Mouse (Mus musculus) CD4-positive, CD25-positive, alpha-beta regulatory T cell, adult 2 months (primary cell): ENCODE results near the gene Spem1.
"Not testable (repeated sequence)": the region's sequence is repeated elsewhere in the genome, so short reads cannot be mapped to it uniquely, and the experiment has no call there.

Source experiments
- DNase-seq: peaks from one replicate; pipeline ENCODE4 v3.0.0-alpha.2; 2012; ENCODE audit warnings: low read depth, low spot score

Gene Spem1

GRCm38 (mm10) chr11:69822080-69822479 is at the start of gene Spem1:
TSS of gene Spem1 (minus strand) at chr11:69822180.
- DNase-seq, result no peak

DNA sequence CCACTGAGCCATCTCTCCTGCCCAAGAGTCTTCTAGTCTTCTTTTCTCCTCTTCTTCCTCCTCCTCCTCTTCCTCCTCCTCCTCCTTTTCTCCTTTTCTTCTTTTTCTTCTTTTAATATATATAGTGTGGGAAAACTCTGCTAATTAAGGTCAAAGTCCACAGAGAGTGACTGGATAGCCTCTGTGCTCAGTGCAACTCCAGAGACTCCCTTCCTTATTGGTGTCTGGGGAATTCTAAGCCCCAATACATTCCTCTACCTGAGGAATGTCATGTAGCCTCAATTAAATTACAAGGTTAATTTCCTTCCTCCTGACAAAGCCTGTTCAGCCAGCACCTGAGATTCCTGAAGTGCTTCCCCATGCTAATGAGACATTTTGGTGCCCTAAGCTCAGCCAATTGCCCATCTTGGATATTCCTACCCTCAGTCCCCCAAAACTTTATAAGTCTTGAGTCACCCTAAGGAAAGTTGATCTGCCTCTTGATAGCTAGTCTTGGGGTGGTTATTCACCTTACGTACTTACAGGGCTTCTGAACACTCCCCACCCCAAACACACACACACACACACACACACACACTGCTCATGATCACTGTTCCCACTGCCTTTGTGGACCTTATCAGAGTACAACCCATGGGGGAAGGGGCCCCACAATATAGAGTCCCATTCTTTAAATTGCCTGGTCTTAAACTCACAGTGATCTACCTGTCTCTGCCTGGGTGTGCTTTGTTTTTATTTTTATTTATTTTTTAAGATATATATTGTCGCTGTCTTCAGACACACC is 48.5 kb upstream of the Spem1 start:
- no peak for DNase-seq

DNA sequence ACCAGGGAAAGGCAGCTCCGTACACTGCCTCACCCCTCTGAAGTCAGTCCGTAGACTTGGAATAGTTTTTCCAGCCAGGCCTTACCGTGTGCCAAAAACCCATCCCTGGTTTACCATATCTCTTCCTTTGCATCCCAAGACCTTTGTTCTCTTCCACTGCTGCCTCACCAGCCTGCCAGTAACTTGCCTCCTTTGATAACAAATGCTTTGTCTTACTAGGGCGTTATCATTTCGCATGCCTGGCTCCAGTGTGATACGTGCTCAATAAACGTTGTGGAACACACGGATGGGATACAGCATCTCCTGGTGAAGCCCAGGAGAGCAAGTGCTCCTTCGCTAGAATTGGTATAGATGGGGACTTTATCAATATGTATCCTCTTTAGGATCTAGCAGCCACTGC is 45.4 kb upstream of the Spem1 start:
- no peak for DNase-seq

- DNase-seq, result no peak
Measured at GRCm38 (mm10) chr11:69865561-69865960, 43.6 kb upstream of the Spem1 start.

DNA sequence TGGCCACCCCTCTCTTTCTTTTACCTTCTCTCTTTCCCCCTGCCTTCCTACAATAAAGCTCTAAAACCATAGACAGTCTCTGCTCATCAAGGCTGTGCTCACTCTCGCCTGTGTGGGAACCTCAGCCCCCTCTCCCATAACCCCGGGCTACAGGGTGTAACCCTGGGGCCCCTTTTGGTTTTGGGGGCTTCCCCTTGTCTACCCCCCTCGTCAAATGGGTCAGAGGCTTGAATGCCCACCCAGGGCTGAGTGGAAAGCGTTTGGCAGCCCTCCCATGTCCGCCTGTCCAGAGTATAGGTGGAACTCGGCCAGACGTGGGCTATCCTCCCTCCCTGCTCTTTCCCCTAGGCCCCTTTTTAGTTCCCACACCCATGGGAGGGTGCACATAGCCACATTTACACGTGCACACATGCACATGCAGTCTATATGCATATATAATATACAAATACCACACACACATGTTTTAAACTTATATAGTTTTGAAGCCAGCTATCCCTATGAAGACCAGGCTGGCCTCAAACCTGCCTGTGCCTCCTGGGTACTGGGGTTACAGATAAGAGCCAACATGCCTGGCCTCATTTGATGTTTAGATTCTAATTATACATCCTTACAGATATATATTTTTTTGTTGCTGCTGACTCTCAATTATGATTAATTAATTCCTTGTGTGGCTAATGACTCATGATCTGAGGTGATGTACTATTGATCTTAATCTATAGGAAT is 42.3 kb upstream of the Spem1 start:
- no peak for DNase-seq

- DNase-seq, result not testable (repeated sequence)
Measured at GRCm38 (mm10) chr11:69863729-69864128, 41.7 kb upstream of the Spem1 start.

DNA sequence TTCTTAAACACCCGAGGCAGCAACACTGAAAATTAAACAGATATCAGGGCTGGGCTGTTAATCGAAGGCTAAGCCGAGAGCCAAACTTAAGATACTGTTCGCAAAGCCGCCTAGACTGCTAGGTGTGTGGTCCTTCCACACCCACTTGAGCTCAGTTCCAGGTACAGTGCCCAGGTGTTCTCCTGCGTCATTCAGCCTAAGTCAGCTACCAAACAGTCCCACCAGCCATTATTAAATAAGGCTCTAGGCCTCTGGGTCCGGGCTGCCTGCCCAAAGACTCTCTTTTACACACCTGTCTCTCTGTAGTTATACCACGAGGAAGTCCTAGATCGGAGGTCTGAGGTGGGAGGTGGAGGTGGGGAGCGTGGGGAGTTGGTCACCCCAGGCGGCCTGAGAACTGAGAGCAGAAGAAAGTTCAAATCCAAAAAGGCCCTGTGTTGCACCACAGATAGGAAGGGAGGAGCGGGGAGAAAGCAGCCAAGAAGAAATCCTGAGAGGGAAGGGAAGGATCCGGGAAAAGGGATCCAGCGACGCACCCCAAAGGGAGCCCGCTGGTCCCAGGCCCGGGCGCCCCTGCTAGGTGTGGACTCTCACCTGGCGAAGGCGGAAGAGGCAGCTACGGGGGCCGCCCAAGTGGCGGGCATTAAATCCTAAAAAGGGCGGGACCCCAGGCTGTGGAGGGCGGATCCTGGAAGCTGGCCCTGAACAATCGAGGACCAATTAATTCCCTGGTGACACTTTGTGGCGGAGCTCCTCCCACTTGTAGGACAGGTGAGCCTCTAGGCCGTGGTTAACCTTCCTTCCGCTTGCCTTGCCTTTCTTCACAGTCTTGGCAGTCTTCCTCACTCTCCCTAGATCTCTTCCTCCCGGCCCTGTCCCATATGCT is 36.4 kb upstream of the Spem1 start, which contains the start of gene Tnk1:
Gene Tnk1 (minus strand): TSS at position 618 of the 886 bp plus-strand sequence.
- no peak for DNase-seq

DNA sequence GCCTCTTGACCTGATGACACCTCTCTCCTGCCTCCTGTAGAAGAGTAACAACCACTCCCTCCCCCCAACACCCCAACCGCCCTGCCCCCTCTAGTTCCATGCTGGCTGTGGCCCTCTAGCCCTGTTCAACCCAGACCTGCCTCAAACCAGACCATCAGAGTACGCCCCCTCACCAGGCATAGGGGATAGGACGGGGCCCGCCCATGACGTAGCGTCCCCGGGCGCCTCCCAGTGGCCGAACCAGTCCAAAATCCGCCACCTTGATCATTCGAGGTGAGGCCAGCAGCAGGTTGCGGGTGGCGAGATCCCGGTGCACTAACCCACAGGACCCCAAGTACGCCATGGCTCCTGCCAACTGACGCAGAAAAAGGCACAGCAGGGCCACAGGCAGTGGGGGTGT is 33.4 kb upstream of the Spem1 start:
- peak; percentile 68 for DNase-seq

GRCm38 (mm10) chr11:69854680-69855079 is 32.7 kb upstream of the Spem1 start:
- no peak for DNase-seq

- peak; percentile 45 for DNase-seq
Measured at GRCm38 (mm10) chr11:69853994-69854393, 32.0 kb upstream of the Spem1 start.

DNA sequence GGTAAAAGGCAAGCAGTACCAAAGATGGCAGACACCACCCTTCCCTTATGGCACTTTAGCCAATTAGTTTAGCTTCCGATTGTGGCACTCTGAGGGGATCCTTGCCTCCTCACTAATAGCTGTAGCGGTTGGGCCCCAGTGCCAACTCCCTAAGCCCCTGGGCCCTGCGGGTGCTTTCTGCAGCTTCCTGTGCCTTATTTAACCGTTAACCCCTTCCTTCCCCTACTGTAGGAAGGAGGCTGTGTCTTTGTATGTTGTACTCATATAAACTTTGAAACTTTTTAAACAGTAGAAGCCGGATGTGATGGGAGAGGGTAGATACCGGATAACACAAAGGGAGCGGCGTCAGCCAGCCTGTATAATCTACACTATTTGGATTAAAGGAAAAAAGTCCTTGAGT is 28.8 kb upstream of the Spem1 start:
- DNase-seq, result no peak

DNA sequence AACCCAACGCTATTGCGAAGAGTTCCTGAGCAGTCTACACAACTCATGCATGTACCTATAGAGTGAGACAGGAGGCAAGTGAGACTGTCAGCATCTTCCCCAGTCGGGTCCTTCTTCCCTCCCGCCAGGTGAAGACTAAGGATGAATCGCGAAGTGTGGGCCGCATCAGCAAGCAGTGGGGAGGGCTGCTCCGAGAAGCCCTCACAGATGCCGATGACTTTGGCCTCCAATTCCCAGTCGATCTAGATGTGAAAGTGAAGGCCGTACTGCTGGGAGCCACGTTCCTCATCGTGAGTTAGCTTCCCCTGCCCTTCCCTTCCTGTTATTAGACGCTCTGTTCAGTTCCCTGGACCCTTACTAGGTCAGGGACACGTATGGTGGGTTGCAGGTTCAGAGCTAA is 27.9 kb upstream of the Spem1 start:
- DNase-seq, result no peak

GRCm38 (mm10) chr11:69849128-69849527 is 27.1 kb upstream of the Spem1 start:
- no peak for DNase-seq

DNA sequence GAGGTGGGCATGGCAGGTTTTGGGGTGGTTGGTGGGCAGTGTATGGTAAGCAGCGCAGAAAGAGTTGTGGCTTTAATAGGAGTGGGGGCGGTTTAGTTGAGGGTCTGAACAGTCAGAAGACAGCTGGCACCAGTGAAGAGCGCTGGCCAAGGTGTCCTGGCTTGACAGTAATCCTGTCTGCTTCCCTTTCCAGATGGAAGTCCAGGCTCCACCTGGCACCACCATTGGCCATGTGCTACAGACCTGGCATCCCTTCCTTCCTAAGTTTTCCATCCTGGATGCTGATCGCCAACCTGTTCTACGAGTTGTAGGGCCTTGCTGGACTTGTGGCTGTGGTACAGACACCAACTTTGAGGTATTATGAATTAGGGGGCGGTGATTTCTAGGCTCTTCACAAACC is 26.0 kb upstream of the Spem1 start:
- no peak for DNase-seq

DNA sequence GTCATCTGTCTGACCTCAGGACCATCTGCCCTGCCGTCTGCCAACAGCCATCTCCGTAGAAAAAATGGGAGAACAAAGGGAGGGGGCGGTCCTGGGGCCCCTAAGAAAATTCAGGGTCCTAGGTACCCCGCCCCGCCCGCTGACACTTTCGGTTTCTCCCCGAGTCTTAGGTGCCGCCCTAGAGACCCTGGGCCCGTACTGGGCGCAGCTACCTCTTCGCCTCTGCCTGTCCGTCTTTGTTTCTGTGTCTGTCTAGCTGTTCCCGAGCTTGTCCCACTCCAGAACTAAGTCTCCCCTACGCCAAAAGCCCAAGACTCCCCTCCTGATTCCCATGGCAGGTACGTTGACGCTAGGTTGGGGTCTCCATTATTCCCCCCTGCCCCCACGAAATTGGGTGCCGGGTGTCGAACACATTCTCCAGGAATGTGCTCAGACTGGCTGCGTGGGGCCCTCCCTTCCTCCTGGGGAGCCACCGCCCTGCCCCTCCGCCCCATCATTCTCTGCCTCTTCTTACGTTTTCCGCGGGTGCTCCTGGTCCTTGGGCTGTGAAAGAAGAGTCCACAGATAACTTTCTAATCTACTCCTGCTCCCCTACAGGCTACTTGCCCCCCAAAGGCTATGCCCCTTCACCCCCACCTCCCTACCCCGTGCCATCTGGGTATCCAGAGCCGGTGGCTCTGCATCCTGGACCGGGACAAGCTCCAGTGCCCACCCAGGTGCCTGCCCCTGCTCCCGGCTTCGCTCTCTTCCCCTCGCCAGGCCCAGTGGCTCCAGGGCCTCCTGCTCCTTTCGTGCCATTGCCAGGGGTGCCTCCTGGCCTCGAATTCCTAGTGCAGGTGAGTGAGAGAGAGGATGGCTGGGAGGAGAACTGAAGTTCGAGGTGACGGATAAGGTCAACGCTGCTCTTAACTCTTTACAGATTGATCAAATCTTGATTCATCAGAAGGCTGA is 25.0 kb upstream of the Spem1 start:
- DNase-seq, result peak; percentile 75

DNA sequence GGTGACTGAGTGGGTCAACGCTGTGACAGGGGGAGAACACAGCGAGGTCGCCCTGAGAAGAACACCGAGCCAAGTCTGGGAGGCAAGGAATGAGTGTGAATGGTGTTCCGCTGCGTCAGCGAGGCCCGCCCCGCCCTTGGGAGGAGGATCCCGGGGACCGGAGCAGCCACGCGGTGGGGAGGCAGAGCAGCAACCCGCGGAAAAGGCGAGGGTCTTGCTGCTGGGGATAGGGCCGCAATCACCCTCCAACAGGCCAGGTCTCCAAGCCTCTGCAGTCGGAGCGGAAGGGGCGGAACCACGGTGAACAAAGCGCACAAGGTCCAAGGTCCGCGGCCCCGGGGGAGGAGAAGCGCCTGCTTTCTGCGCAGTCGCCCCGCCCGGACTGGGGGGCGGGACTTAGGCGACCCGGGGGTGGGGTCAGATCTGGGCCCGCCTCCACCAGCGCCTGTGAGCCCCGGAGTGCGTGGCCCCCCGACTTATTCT is 24.3 kb upstream of the Spem1 start, which contains the start of gene Plscr3:
Gene Plscr3 (plus strand): TSS at position 179 of the 483 bp plus-strand sequence.
- peak; percentile 89 for DNase-seq

GRCm38 (mm10) chr11:69838714-69839104 is 16.7 kb upstream of the Spem1 start:
- no peak for DNase-seq

DNA sequence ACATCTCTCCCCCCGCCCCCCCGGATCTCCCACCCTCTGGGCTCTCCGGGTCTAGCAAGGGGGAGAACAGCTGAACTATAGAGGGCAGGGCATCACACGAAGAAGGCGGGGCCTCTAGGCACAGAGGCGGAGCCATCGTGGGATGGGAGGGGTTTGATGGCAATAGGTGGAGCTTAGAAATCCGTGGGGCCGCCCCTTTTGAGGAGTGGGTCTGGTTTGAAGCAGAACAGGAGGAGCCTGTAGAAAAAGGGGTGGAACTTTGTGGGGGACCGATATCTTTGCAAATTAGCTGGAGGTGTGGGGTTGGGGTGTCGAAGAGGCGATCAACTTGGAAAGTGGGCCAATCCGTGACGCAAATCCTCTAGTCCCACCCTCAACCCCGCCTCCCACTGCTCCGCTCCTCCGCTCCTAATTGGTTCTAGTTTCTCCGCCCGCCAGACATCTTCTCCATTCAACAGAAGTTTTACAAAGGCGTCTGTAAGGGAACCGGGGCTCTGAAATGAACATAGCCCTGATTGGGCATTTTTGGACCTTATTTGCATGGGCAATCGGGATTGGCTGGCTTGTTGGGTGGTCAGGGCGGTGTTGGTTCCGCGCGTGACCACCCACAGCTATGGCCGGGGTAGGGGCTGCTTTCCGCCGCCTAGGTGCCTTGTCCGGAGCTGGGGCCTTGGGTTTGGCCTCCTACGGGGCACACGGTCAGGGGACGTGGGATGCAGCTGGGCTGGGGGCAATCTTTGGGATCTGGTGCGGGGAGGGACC is 16.2 kb upstream of the Spem1 start, which contains the start of gene Tmem256:
Gene Tmem256 (plus strand): TSS at position 563 of the 762 bp plus-strand sequence.
- peak; percentile 96 for DNase-seq

DNA sequence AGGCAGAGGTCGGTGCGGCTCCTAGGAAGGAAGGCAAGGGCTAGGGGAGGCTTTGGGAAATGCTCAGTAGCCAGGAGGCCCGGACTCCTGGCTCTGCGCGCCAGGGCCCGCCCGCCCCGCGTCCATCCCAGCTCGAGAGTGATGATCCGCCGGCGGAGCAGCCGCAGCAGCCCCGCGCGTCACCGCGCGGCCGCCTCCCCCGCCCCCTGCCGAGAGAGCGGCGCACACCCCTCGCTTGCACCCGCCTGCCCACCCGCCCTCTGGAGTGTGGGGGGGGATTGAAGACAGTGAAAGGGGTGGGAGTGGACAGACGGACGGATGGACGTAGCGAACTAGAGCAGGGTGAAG is 15.6 kb upstream of the Spem1 start, which contains the start of gene Nlgn2:
Gene Nlgn2 (minus strand): TSS at position 181 of the 348 bp plus-strand sequence.
- DNase-seq, result peak; percentile 82
